9 mouse cellular contexts compared by ENCODE assay signal in the genomic region with DNA sequence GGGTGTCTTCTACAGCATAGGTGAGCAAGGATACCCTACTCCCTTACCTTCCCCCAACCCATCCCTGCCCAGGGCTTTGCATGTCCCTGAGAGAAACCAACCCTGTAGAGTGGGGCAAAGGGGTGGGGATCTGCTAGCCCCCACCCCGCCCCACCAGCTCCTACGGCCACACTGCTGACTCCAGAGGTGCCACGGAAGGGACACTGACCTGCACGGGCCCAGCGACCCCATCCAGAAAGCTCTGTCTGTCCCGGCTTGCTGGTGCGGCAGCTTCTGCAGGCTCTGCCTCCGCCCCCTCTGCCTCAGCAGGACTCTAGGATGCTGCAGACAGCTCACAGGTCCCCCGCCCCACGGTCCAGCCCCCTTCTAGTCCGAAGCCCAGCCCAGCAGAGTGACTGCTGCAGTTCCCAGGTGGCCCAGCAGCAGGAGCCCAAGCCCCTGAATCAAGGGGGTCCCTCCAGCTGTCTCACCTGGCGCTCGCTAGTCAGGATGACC. TPM values are rescaled to one million over a fixed set of nuclear protein-coding genes. Genes with fewer than 3 reads are reported as not detected.
DNase-seq lines count a peak whose midpoint lies in the region; ATAC-seq and TF ChIP-seq lines count a peak whose summit lies in the region.
"Had no signal": no experiment of that assay in that cellular context is flagged by ENCODE, and none has a peak within 500 bp of the region (broad histone marks: within the 10 kb centered on the region; RNA-seq: fewer than 3 reads in every experiment).

No protein-coding gene starts in this region.

- H3K4me3 ChIP-seq in heart, postnatal 0 days (ENCODE audit: low read depth, low read length): no peak overlapping the region
- H3K4me3 ChIP-seq in hindbrain, embryonic 10.5 days: peak overlapping the region; percentile 37
- peak overlapping the region; percentile 21; the same call in 1 of the 2 replicates for H3K4me3 ChIP-seq in midbrain, embryonic 14.5 days (replicated peaks; ENCODE audit: low read depth, low read length)

- WGBS in heart, postnatal 0 days: 5% methylated on average over 12 of the region's 13 CpGs
- 2% methylated on average over 13 of the region's 13 CpGs for WGBS in hindbrain, embryonic 10.5 days
- WGBS in midbrain, embryonic 14.5 days: under 1% methylated on average over 13 of the region's 13 CpGs

- 0 out of 2 replicates have a peak, but pooled peaks cover 11% of the 10 kb centered on the region for H3K27me3 ChIP-seq in heart, postnatal 0 days (ENCODE audit: control insufficient read depth, insufficient read depth, low read length)
- H3K27me3 ChIP-seq in hindbrain, embryonic 10.5 days (ENCODE audit: insufficient read depth, poor library complexity, severe bottlenecking): peaks cover 44% of the 10 kb centered on the region
- no peaks in the 10 kb centered on the region for H3K27me3 ChIP-seq in midbrain, embryonic 14.5 days (ENCODE audit: control insufficient read depth, insufficient read depth, low read length)

- no peak for DNase-seq in heart, postnatal 0 days (ENCODE audit: low spot score)
- DNase-seq in heart, adult 8-10 months (ENCODE audit: low spot score): no peak
- DNase-seq in R1 (ENCODE audit: low read depth, low spot score): peak; percentile 90
- peak; percentile 62 for DNase-seq in hindbrain, embryonic 10.5 days (ENCODE audit: low spot score)
- peak; percentile 63 for DNase-seq in midbrain, embryonic 14.5 days
- DNase-seq in ovary, postnatal 36 days (ENCODE audit: low spot score): no peak
- no peak for DNase-seq in right cerebral cortex, postnatal 14 days
- DNase-seq in adrenal gland, postnatal 36 days: no peak
- DNase-seq: cerebellum, postnatal 14 days had no signal

- H3K36me3 ChIP-seq in heart, postnatal 0 days (replicated peaks; ENCODE audit: control insufficient read depth, insufficient read depth, low read length): no peaks in the 10 kb centered on the region
- no peaks in the 10 kb centered on the region for H3K36me3 ChIP-seq in hindbrain, embryonic 10.5 days
- H3K36me3 ChIP-seq in midbrain, embryonic 14.5 days (ENCODE audit: control insufficient read depth, insufficient read depth, low read length): no peaks in the 10 kb centered on the region

- H3K9me3 ChIP-seq in heart, postnatal 0 days (replicated peaks; ENCODE audit: control insufficient read depth, low read length): no peaks in the 10 kb centered on the region
- no peaks in the 10 kb centered on the region for H3K9me3 ChIP-seq in hindbrain, embryonic 10.5 days
- H3K9me3 ChIP-seq in midbrain, embryonic 14.5 days (ENCODE audit: control insufficient read depth, low read length): no peaks in the 10 kb centered on the region

- no peak overlapping the region for H3K9ac ChIP-seq in heart, postnatal 0 days (replicated peaks; ENCODE audit: low read depth, low read length)
- H3K9ac ChIP-seq in midbrain, embryonic 14.5 days (replicated peaks; ENCODE audit: low read length): peak overlapping the region; percentile 37; the same call in 1 of the 2 replicates

- H3K4me2 ChIP-seq in heart, postnatal 0 days (ENCODE audit: low read depth, low read length): no peak overlapping the region
- peak overlapping the region; percentile 48 for H3K4me2 ChIP-seq in midbrain, embryonic 14.5 days (ENCODE audit: low read length)

- no peaks in the 10 kb centered on the region for H3K4me1 ChIP-seq in heart, postnatal 0 days (ENCODE audit: control insufficient read depth, insufficient read depth)
- H3K4me1 ChIP-seq in hindbrain, embryonic 10.5 days (replicated peaks): peaks cover 22% of the 10 kb centered on the region
- H3K4me1 ChIP-seq in midbrain, embryonic 14.5 days (ENCODE audit: control insufficient read depth, insufficient read depth, low read length): peaks cover 5% of the 10 kb centered on the region; the same call in 1 of the 2 replicates

- TF ChIP-seq EP300 in heart, postnatal 0 days (IDR thresholded peaks at IDR 0.05; ENCODE audit: low read depth): no peak

- ATAC-seq in heart, postnatal 0 days (ENCODE audit: insufficient read depth, low read depth): peak; percentile 47; the same call in 1 of the 2 replicates
- peak; percentile 20; the same call in 1 of the 2 replicates for ATAC-seq in midbrain, embryonic 14.5 days (ENCODE audit: low FRiP score, low TSS enrichment)

- no peak overlapping the region for H3K27ac ChIP-seq in heart, postnatal 0 days (ENCODE audit: low read depth)
- H3K27ac ChIP-seq in hindbrain, embryonic 10.5 days: peak overlapping the region; percentile 64
- H3K27ac ChIP-seq in midbrain, embryonic 14.5 days (replicated peaks; ENCODE audit: low read depth, low read length): no peak overlapping the region

- no peak for TF ChIP-seq CTCF in heart, postnatal 0 days (IDR thresholded peaks at IDR 0.05; ENCODE audit: low read depth)

RNA-seq across cellular contexts. Expression of a gene that starts 2.4 kb away (rescaled TPM):
- total RNA-seq in heart, postnatal 0 days (2014; rRNA removed; ENCODE audit: low replicate concordance): 0.34 TPM in 1 of 2 replicates, not detected in the other
- polyA plus RNA-seq in heart, postnatal 0 days (2015; fragmentation: Nextera tagmentation; extraction: Ambion mirVana): 0.07 and 0.12 TPM in 2 replicates
- total RNA-seq in heart, adult 8-10 months (2022): under 1 TPM in 2 of 4 experiments, not detected in 2; 0.16 to 0.20 TPM
- polyA plus RNA-seq in hindbrain, embryonic 10.5 days (2016; fragmentation: Nextera tagmentation; extraction: Ambion mirVana): 0.31 and 0.68 TPM in 2 replicates
- polyA plus RNA-seq in midbrain, embryonic 14.5 days (2014; fragmentation: Nextera tagmentation; extraction: Ambion mirVana): 0.50 and 0.53 TPM in 2 replicates
- total RNA-seq in adrenal gland, postnatal 36 days (2021): 1 to 10 TPM in 1 of 2 experiments, under 1 TPM in 1; 0.26 to 4.1 TPM

RNA-seq across cellular contexts. Expression of a gene that starts 27.1 kb away (rescaled TPM):
- 43.5 and 72.4 TPM in 2 replicates for total RNA-seq in heart, postnatal 0 days (2014; rRNA removed; ENCODE audit: low replicate concordance)
- polyA plus RNA-seq in heart, postnatal 0 days (2015; fragmentation: Nextera tagmentation; extraction: Ambion mirVana): 75.4 and 76.2 TPM in 2 replicates
- total RNA-seq in heart, adult 8-10 months (2022): 100 to 1,000 TPM in 2 of 4 experiments, 10 to 100 TPM in 2; 92.4 to 111 (median 101) TPM
- polyA plus RNA-seq in hindbrain, embryonic 10.5 days (2016; fragmentation: Nextera tagmentation; extraction: Ambion mirVana): 47.4 and 51.5 TPM in 2 replicates
- polyA plus RNA-seq in midbrain, embryonic 14.5 days (2014; fragmentation: Nextera tagmentation; extraction: Ambion mirVana): 52.1 and 53.2 TPM in 2 replicates
- 100 to 1,000 TPM in 1 of 2 experiments, 10 to 100 TPM in 1; 42.9 to 150 TPM for total RNA-seq in adrenal gland, postnatal 36 days (2021)

RNA-seq across cellular contexts. Expression of a gene that starts 34.5 kb away (rescaled TPM):
- total RNA-seq in heart, postnatal 0 days (2014; rRNA removed; ENCODE audit: low replicate concordance): 0.15 TPM in 1 of 2 replicates, not detected in the other
- 0.12 and 0.25 TPM in 2 replicates for polyA plus RNA-seq in heart, postnatal 0 days (2015; fragmentation: Nextera tagmentation; extraction: Ambion mirVana)
- under 1 TPM in 3 of 4 experiments, not detected in 1; 0.06 to 0.34 (median 0.11) TPM for total RNA-seq in heart, adult 8-10 months (2022)
- 0.65 and 0.68 TPM in 2 replicates for polyA plus RNA-seq in hindbrain, embryonic 10.5 days (2016; fragmentation: Nextera tagmentation; extraction: Ambion mirVana)
- polyA plus RNA-seq in midbrain, embryonic 14.5 days (2014; fragmentation: Nextera tagmentation; extraction: Ambion mirVana): 1.8 TPM in 2 replicates
- total RNA-seq in adrenal gland, postnatal 36 days (2021): under 1 TPM in 1 of 2 experiments, not detected in 1; 0.16 TPM

RNA-seq across cellular contexts. Expression of a gene that starts 56.6 kb away (rescaled TPM):
- total RNA-seq in heart, postnatal 0 days (2014; rRNA removed; ENCODE audit: low replicate concordance): 2.7 and 40.9 TPM in 2 replicates
- polyA plus RNA-seq in heart, postnatal 0 days (2015; fragmentation: Nextera tagmentation; extraction: Ambion mirVana): 0.30 and 0.40 TPM in 2 replicates
- total RNA-seq in heart, adult 8-10 months (2022): 1 to 10 TPM; 4.0 to 9.1 (median 4.5) TPM
- polyA plus RNA-seq in hindbrain, embryonic 10.5 days (2016; fragmentation: Nextera tagmentation; extraction: Ambion mirVana): 0.43 and 0.87 TPM in 2 replicates
- not detected in 2 replicates for polyA plus RNA-seq in midbrain, embryonic 14.5 days (2014; fragmentation: Nextera tagmentation; extraction: Ambion mirVana)
- total RNA-seq in adrenal gland, postnatal 36 days (2021): 1 to 10 TPM; 6.7 to 7.2 TPM

Comparison
In these comparisons a context has a peak if more than half of its experiments do, and no peak if none do; other contexts are left out.
1. DNase-seq: peak in R1 (single experiment), hindbrain, embryonic 10.5 days (single experiment) and midbrain, embryonic 14.5 days (single experiment); none in heart, postnatal 0 days (single experiment), heart, adult 8-10 months (single experiment), ovary, postnatal 36 days (single experiment), right cerebral cortex, postnatal 14 days (single experiment) and adrenal gland, postnatal 36 days (0 of 2).